Mouse (Mus musculus): ENCODE measurements around the gene Dpm1.

- TF ChIP-seq POLR2A (IDR thresholded peaks at IDR 0.05; ENCODE audit: low read depth, low read length) = no peak
- TF ChIP-seq CTCF (IDR thresholded peaks at IDR 0.05; ENCODE audit: borderline replicate concordance, insufficient read depth, low read length) = no peak
Measured at GRCm38 (mm10) chr2:168175946-168176345, 54.4 kb downstream of the Dpm1 start.

Measured in embryonic fibroblast, embryonic 13.5 days (primary cell).